7 mouse cellular contexts compared by ENCODE assay signal in the genomic region with DNA sequence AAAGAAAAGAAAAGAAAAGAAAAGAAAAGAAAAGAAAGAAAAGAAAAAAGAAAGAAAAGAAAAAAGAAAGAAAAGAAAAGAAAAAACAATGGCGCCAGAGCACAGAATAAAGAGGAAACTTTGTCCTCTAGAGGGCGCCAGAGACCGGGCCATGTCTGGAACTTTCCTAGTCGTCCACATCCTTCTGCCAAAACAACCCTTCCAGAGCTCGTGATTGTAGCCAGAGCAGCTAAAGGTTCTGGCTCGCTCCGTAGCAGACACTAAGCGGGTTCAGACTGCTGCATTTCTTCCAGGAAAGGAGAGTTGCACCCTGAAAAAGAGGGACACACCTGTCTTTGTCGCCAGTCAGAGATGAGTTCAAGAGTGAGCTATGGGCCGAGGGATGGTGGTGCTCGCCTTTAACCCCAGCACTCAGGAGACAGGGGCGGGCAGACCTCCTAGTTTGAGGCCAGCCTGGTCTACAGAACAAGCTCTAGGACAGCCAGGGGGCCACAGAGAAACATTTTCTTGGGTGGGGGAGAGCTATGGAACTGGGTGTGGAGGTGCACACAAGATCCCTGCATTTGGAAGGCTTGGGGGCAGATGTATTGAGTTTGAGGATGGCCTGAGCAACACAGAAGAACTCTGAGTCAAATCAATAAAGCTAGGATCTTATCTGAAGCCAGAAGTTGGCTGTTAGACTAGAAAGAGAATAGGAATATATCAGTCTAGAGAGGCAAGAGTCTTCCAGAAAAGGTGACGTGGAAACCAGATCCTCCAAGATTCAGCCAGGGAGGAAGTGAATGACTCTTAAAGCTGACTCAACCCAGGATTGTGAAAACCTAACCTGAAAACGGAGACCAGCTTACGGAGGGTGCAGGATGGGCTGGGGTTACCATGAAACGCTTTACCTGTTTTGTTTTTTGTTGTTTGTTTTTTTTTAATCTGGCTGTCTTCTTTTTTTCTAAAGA. TPM values are rescaled to one million over a fixed set of nuclear protein-coding genes. Genes with fewer than 3 reads are reported as not detected.
DNase-seq lines count a peak whose midpoint lies in the region; ATAC-seq lines count a peak whose summit lies in the region.

No protein-coding gene starts in this region.

- no peaks in the 10 kb centered on the region for H3K36me3 ChIP-seq in intestine, embryonic 16.5 days (ENCODE audit: control insufficient read depth, insufficient read depth, low read length)
- no peaks in the 10 kb centered on the region for H3K36me3 ChIP-seq in midbrain, embryonic 11.5 days (ENCODE audit: control insufficient read depth, insufficient read depth, low read length)

- intact Hi-C loops in gastrocnemius, postnatal 36 days (cut with DNase I), result loop anchor here (2.0 to 5.0 kb wide), 2 partner anchors 68 to 176 kb away; no protein-coding TSS in a partner anchor
- intact Hi-C loops in left cerebral cortex, postnatal 36 days (cut with DNase I), result loop anchor here (1.0 to 5.0 kb wide), 4 partner anchors 68 to 236 kb away; no protein-coding TSS in a partner anchor

- WGBS in intestine, embryonic 16.5 days, result 32% methylated on average over 16 of the region's 16 CpGs
- WGBS in midbrain, embryonic 11.5 days, result 37% methylated on average over 16 of the region's 16 CpGs

- no peak overlapping the region for H3K9ac ChIP-seq in intestine, embryonic 16.5 days (ENCODE audit: low read depth, low read length)
- H3K9ac ChIP-seq in midbrain, embryonic 11.5 days (ENCODE audit: low read length), result peak overlapping the region; percentile 51; the same call in 1 of the 2 replicates

- no peak overlapping the region for H3K27ac ChIP-seq in intestine, embryonic 16.5 days (ENCODE audit: low read length)
- H3K27ac ChIP-seq in midbrain, embryonic 11.5 days (ENCODE audit: low read depth, low read length), result no peak overlapping the region

- H3K4me1 ChIP-seq in intestine, embryonic 16.5 days (ENCODE audit: control insufficient read depth, insufficient read depth, low read length), result 0 out of 2 replicates have a peak, but pooled peaks cover 9% of the 10 kb centered on the region
- H3K4me1 ChIP-seq in midbrain, embryonic 11.5 days (ENCODE audit: control insufficient read depth, insufficient read depth, low read length), result no peaks in the 10 kb centered on the region

- H3K27me3 ChIP-seq in intestine, embryonic 16.5 days (replicated peaks; ENCODE audit: control insufficient read depth, insufficient read depth, low read length), result no peaks in the 10 kb centered on the region
- H3K27me3 ChIP-seq in midbrain, embryonic 11.5 days (ENCODE audit: control insufficient read depth, insufficient read depth, low read length), result no peaks in the 10 kb centered on the region

- H3K4me2 ChIP-seq in intestine, embryonic 16.5 days (ENCODE audit: low read depth, low read length), result peak overlapping the region; percentile 40; the same call in 1 of the 2 replicates
- peak overlapping the region; percentile 30; the same call in 1 of the 2 replicates for H3K4me2 ChIP-seq in midbrain, embryonic 11.5 days

- H3K9me3 ChIP-seq in intestine, embryonic 16.5 days (ENCODE audit: control insufficient read depth, low read length), result no peaks in the 10 kb centered on the region
- no peaks in the 10 kb centered on the region for H3K9me3 ChIP-seq in midbrain, embryonic 11.5 days (ENCODE audit: control insufficient read depth, low read length)

- no peak overlapping the region for H3K4me3 ChIP-seq in intestine, embryonic 16.5 days (ENCODE audit: low read length)
- no peak overlapping the region for H3K4me3 ChIP-seq in midbrain, embryonic 11.5 days (ENCODE audit: low read depth, low read length)

- peak; percentile 59; the same call in 1 of the 2 replicates for ATAC-seq in intestine, embryonic 16.5 days
- peak; percentile 73; the same call in 1 of the 2 replicates for ATAC-seq in midbrain, embryonic 11.5 days (ENCODE audit: low FRiP score)

- peak; percentile 81 for DNase-seq in adrenal gland, adult 2 months
- DNase-seq in embryo, embryonic 11 days, result peak; percentile 91
- peak; percentile 71 to 78 for DNase-seq in gastrocnemius, postnatal 36 days
- DNase-seq in left cerebral cortex, postnatal 36 days (ENCODE audit: low spot score in 2 of 2), result peak; percentile 67 to 84
- DNase-seq in midbrain, embryonic 11.5 days (ENCODE audit: low spot score, missing footprints), result peak; percentile 99
- DNase-seq in right cerebral cortex, postnatal 4 days, result peak; percentile 96

RNA-seq across cellular contexts. Expression of a gene that starts 3.1 kb away (rescaled TPM):
- 10 to 100 TPM; 20.8 to 42.1 TPM for total RNA-seq in adrenal gland, adult 2 months (2021)
- 12.5 and 15.2 TPM in 2 replicates for polyA plus RNA-seq in adrenal gland, adult 2 months (2012; rRNA removed)
- total RNA-seq in gastrocnemius, postnatal 36 days (2021), result 10 to 100 TPM; 10.5 to 10.8 TPM
- polyA plus RNA-seq in intestine, embryonic 16.5 days (2015; fragmentation: Nextera tagmentation; extraction: Ambion mirVana), result 0.56 and 0.83 TPM in 2 replicates
- not detected for total RNA-seq in left cerebral cortex, postnatal 36 days (2021)
- not detected in 2 replicates for polyA plus RNA-seq in midbrain, embryonic 11.5 days (2014; fragmentation: Nextera tagmentation; extraction: Ambion mirVana)

RNA-seq across cellular contexts. Expression of a gene that starts 47.0 kb away (rescaled TPM):
- total RNA-seq in adrenal gland, adult 2 months (2021), result under 1 TPM in 1 of 2 experiments, not detected in 1; 0.28 TPM
- polyA plus RNA-seq in adrenal gland, adult 2 months (2012; rRNA removed), result 0.22 and 0.40 TPM in 2 replicates
- not detected for total RNA-seq in gastrocnemius, postnatal 36 days (2021)
- polyA plus RNA-seq in intestine, embryonic 16.5 days (2015; fragmentation: Nextera tagmentation; extraction: Ambion mirVana), result 4.4 and 4.5 TPM in 2 replicates
- not detected for total RNA-seq in left cerebral cortex, postnatal 36 days (2021)
- polyA plus RNA-seq in midbrain, embryonic 11.5 days (2014; fragmentation: Nextera tagmentation; extraction: Ambion mirVana), result 1.3 and 1.6 TPM in 2 replicates

Comparison
In these comparisons a context has a peak if more than half of its experiments do, and no peak if none do; other contexts are left out.
1. RNA of a gene that starts 3.1 kb away (total RNA-seq): 20.8 to 42.1 TPM in adrenal gland, adult 2 months and 10.5 to 10.8 TPM in gastrocnemius, postnatal 36 days; not detected in left cerebral cortex, postnatal 36 days; every median in the first group is over 10 times any median in the second.
2. Peak in every context shown above with its lines, with median percentiles within 50 percentile points of each other: DNase-seq.